Mouse (Mus musculus) liver, adult 10 weeks (tissue): ENCODE measurements around the gene Fpgs. TPM values are rescaled to one million over a fixed set of nuclear protein-coding genes. Genes with fewer than 3 reads are reported as not detected.

Experiments
- polyA plus RNA-seq: library from polyadenylated mRNA; stranded (reverse); fragments of 350-450 nt; fragmentation: Illumina TruSeq; extraction: RNeasy Lipid Tissue Mini Kit (QIAGEN cat#74804); gene quantifications from one replicate; pipeline ENCODE4 v1.2.3, GENCODE M21; 2014; ENCODE audit warnings: low read depth, low replicate concordance

The Fpgs gene
- 20.6 TPM for polyA plus RNA-seq

GRCm38 (mm10) chr2:32704021-32704421 is at the start of gene Fpgs:
Gene Fpgs, minus strand, starts transcription at chr2:32704145.

GRCm38 (mm10) chr2:32740916-32741272 is 36.9 kb upstream of the Fpgs start, which contains the start of gene 6330409D20Rik:
Gene 6330409D20Rik, minus strand, starts transcription at chr2:32741016.

GRCm38 (mm10) chr2:32720681-32721229 is 16.8 kb upstream of the Fpgs start, which contains the start of gene Sh2d3c:
Gene Sh2d3c, plus strand, starts transcription at chr2:32721055.

GRCm38 (mm10) chr2:32712934-32713817 is 9.2 kb upstream of the Fpgs start, which contains the start of gene Cdk9:
Gene Cdk9, minus strand, starts transcription at chr2:32713076.

GRCm38 (mm10) chr2:32646379-32647056 is 57.4 kb downstream of the Fpgs start, which contains the start of gene Eng:
Gene Eng, plus strand, starts transcription at chr2:32646595.

Other genes starting within 250 kb of the Fpgs start
- gene Fam102a, start 168.8 kb downstream of the Fpgs start, polyA plus RNA-seq = 3.7 TPM
- gene Dpm2, start 133.3 kb downstream of the Fpgs start, polyA plus RNA-seq = 3.4 TPM
- gene Pip5kl1, start 129.3 kb downstream of the Fpgs start, polyA plus RNA-seq = not detected
- gene 9430097D07Rik, start 128.5 kb downstream of the Fpgs start, polyA plus RNA-seq = not detected
- gene St6galnac4, start 117.0 kb downstream of the Fpgs start, polyA plus RNA-seq = 0.13 TPM
- 9.5 TPM for gene St6galnac6, start 104.4 kb downstream of the Fpgs start, polyA plus RNA-seq
- gene Ak1, start 82.4 kb downstream of the Fpgs start, polyA plus RNA-seq = not detected
- gene Eng, start 57.5 kb downstream of the Fpgs start, polyA plus RNA-seq = 2.6 TPM
- 18.5 TPM for gene Cdk9, start 8.9 kb upstream of the Fpgs start, polyA plus RNA-seq
- gene Sh2d3c, start 16.9 kb upstream of the Fpgs start, polyA plus RNA-seq = 0.11 TPM
- gene 6330409D20Rik, start 36.9 kb upstream of the Fpgs start, polyA plus RNA-seq = not detected
- gene Tor2a, start 53.1 kb upstream of the Fpgs start, polyA plus RNA-seq = 2.4 TPM
- not detected for gene Ttc16, start 71.5 kb upstream of the Fpgs start, polyA plus RNA-seq
- gene Ptrh1, start 71.6 kb upstream of the Fpgs start, polyA plus RNA-seq = not detected
- not detected for gene Cfap157, start 80.3 kb upstream of the Fpgs start, polyA plus RNA-seq
- gene Stxbp1, start 143.1 kb upstream of the Fpgs start, polyA plus RNA-seq = 0.74 TPM
- gene Fam129b, start 172.0 kb upstream of the Fpgs start, polyA plus RNA-seq = 0.42 TPM